Comparison of ENCODE assay signal across 16 mouse cellular contexts in the genomic region with DNA sequence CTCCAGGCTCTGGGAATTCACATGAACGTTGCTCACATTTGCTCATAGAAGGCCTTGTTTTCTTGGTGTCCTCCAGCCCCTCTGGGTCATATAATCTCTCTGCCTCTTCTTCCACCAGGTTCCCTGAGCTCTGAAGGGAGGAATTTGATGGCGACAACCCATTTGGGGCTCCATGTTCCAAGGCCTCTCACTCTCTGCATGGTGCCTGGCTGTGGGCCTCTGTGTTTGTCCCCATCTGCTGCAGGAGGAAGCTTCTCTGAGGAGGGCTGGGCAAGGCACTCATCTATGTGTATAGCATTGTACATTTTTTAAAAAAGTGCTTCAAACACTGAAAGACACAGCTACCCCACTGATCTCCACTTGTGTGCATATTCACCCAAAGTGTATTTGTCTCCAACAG. TPM values are rescaled to one million over a fixed set of nuclear protein-coding genes. Genes with fewer than 3 reads are reported as not detected.
DNase-seq lines count a peak whose midpoint lies in the region; ATAC-seq and TF ChIP-seq lines count a peak whose summit lies in the region.
"Had no signal": no experiment of that assay in that cellular context is flagged by ENCODE, and none has a peak within 500 bp of the region (broad histone marks: within the 10 kb centered on the region; RNA-seq: fewer than 3 reads in every experiment).

No protein-coding gene starts in this region.

- DNase-seq in brain, embryonic 14.5 days (ENCODE audit: low read depth): peak; percentile 1
- peak; percentile 72 for DNase-seq in cerebellum, adult 11 months
- DNase-seq in cerebellum, adult 9-10 months: peak; percentile 87
- DNase-seq in cerebellum, postnatal 36 days: peak; percentile 77 to 79
- DNase-seq in adrenal gland, adult 8-10 months: no peak
- DNase-seq: adrenal gland, postnatal 36 days; B cell, adult 2 months; gastrocnemius, adult 2 months; heart, postnatal 10 days; kidney, adult 18-20 months; kidney, postnatal 36 days; layer of hippocampus, postnatal 36 days; right cerebral cortex, adult 18-20 months; thymus, postnatal 4 days had no signal

- ATAC-seq in erythroid progenitor cell, adult 5-6 weeks (replicated peaks; ENCODE audit: low FRiP score, poor library complexity, severe bottlenecking): no peak
- ATAC-seq: forebrain, embryonic 16.5 days had no signal

- TF ChIP-seq CTCF in brain, embryonic 14.5 days (IDR thresholded peaks at IDR 0.05; ENCODE audit: borderline replicate concordance, extremely low read depth, insufficient read depth, insufficient read length): no peak

- TF ChIP-seq POLR2A in brain, embryonic 14.5 days (IDR thresholded peaks at IDR 0.05; ENCODE audit: borderline replicate concordance, extremely low read depth, insufficient read depth, insufficient read length, poor library complexity, severe bottlenecking): no peak

RNA-seq across cellular contexts. Expression of gene Tsga10, which starts 34.5 kb away (rescaled TPM):
- polyA plus RNA-seq in brain, embryonic 14.5 days (2012; rRNA removed): 16.0 and 17.6 TPM in 2 replicates
- 5.4 and 6.8 TPM in 2 replicates for total RNA-seq in erythroid progenitor cell, adult 5-6 weeks (2015; ENCODE audit: low replicate concordance)
- 1.8 and 2.2 TPM in 2 replicates for total RNA-seq in erythroid progenitor cell, adult 5-6 weeks (2017; ENCODE audit: low replicate concordance)
- 1 to 10 TPM; 3.9 to 6.6 (median 5.3) TPM for total RNA-seq in adrenal gland, adult 8-10 months (2022)

RNA-seq across cellular contexts. Expression of gene Lipt1, which starts 39.9 kb away (rescaled TPM):
- 4.8 and 5.3 TPM in 2 replicates for polyA plus RNA-seq in brain, embryonic 14.5 days (2012; rRNA removed)
- total RNA-seq in erythroid progenitor cell, adult 5-6 weeks (2015; ENCODE audit: low replicate concordance): 2.5 TPM in 1 of 2 replicates, not detected in the other
- 0.38 and 0.77 TPM in 2 replicates for total RNA-seq in erythroid progenitor cell, adult 5-6 weeks (2017; ENCODE audit: low replicate concordance)
- total RNA-seq in adrenal gland, adult 8-10 months (2022): 10 to 100 TPM; 13.6 to 15.7 (median 14.9) TPM

RNA-seq across cellular contexts. Expression of gene Mitd1, which starts 58.5 kb away (rescaled TPM):
- polyA plus RNA-seq in brain, embryonic 14.5 days (2012; rRNA removed): 16.5 and 19.1 TPM in 2 replicates
- 12.2 and 32.1 TPM in 2 replicates for total RNA-seq in erythroid progenitor cell, adult 5-6 weeks (2015; ENCODE audit: low replicate concordance)
- 24.4 and 26.6 TPM in 2 replicates for total RNA-seq in erythroid progenitor cell, adult 5-6 weeks (2017; ENCODE audit: low replicate concordance)
- 10 to 100 TPM; 11.9 to 16.9 (median 15.1) TPM for total RNA-seq in adrenal gland, adult 8-10 months (2022)

RNA-seq across cellular contexts. Expression of gene Mrpl30, which starts 58.6 kb away (rescaled TPM):
- polyA plus RNA-seq in brain, embryonic 14.5 days (2012; rRNA removed): 118 and 120 TPM in 2 replicates
- 83.0 and 94.1 TPM in 2 replicates for total RNA-seq in erythroid progenitor cell, adult 5-6 weeks (2015; ENCODE audit: low replicate concordance)
- total RNA-seq in erythroid progenitor cell, adult 5-6 weeks (2017; ENCODE audit: low replicate concordance): 41.1 and 57.8 TPM in 2 replicates
- total RNA-seq in adrenal gland, adult 8-10 months (2022): 100 to 1,000 TPM; 146 to 176 (median 161) TPM

Comparison
In these comparisons a context has a peak if more than half of its experiments do, and no peak if none do; other contexts are left out.
1. RNA of gene Lipt1, which starts 39.9 kb away (total RNA-seq): 13.6 to 15.7 TPM in adrenal gland, adult 8-10 months; 0.38 to 2.5 TPM in erythroid progenitor cell, adult 5-6 weeks; every median in the first group is over 4 times any median in the second.